ENCODE assay signal across 8 mouse cellular contexts in the genomic region with DNA sequence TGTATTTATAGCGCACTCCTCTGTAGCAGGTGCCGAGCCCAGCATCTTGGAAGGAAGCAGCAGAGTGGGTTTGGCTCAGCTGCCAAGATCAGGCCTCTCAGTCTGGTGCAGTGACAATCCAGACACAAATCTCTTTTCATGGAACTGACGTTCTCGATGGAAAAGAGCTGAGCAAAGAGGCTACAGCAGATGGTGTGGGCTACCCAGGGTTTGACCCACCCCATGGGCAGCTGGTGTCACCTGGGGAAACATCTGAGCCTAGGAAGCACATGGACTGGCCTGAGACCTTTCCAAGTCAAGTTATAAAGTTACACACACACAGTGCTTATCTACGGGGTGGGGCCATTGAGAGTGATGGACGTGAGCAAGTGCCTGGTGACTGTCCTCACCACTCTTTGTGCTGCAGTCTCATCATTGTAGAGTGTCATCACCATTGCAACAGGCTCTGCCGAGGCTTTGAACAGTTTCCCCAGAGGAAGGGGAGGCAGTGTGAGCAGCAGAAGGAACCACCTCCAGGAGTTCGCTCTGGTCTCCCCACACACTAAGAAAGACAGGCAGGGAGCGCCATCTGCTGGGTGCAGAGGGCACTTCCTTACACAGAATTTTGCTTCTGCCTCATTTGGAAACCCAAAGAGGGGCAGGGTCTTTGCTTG. TPM values are rescaled to one million over a fixed set of nuclear protein-coding genes. Genes with fewer than 3 reads are reported as not detected.
DNase-seq lines count a peak whose midpoint lies in the region; ATAC-seq and TF ChIP-seq lines count a peak whose summit lies in the region.

No protein-coding gene starts in this region.

- no peaks in the 10 kb centered on the region for H3K9me3 ChIP-seq in hindbrain, embryonic 11.5 days (ENCODE audit: control insufficient read depth, low read length)
- no peaks in the 10 kb centered on the region for H3K9me3 ChIP-seq in lung, postnatal 0 days (ENCODE audit: low read length)

- no peaks in the 10 kb centered on the region for H3K36me3 ChIP-seq in hindbrain, embryonic 11.5 days (ENCODE audit: control insufficient read depth, insufficient read depth, low read length)
- H3K36me3 ChIP-seq in lung, postnatal 0 days (ENCODE audit: insufficient read depth, low read length): no peaks in the 10 kb centered on the region

- 44% methylated on average over 9 of the region's 9 CpGs for WGBS in hindbrain, embryonic 11.5 days
- WGBS in lung, postnatal 0 days: 32% methylated on average over 9 of the region's 9 CpGs

- no peak overlapping the region for H3K27ac ChIP-seq in hindbrain, embryonic 11.5 days (ENCODE audit: low read depth, low read length)
- H3K27ac ChIP-seq in lung, postnatal 0 days (ENCODE audit: low read length): no peak overlapping the region

- H3K9ac ChIP-seq in hindbrain, embryonic 11.5 days (ENCODE audit: low read depth, low read length): no peak overlapping the region
- H3K9ac ChIP-seq in lung, postnatal 0 days (replicated peaks; ENCODE audit: low read depth): no peak overlapping the region

- no peaks in the 10 kb centered on the region for H3K27me3 ChIP-seq in hindbrain, embryonic 11.5 days (ENCODE audit: control insufficient read depth, insufficient read depth, low read length)
- H3K27me3 ChIP-seq in lung, postnatal 0 days (replicated peaks; ENCODE audit: insufficient read depth, low read length): no peaks in the 10 kb centered on the region

- peak; percentile 98 for TF ChIP-seq CTCF in lung, postnatal 0 days (IDR thresholded peaks at IDR 0.05)

- peak; percentile 76 for ATAC-seq in hindbrain, embryonic 11.5 days (ENCODE audit: low FRiP score)
- ATAC-seq in lung, postnatal 0 days: peak; percentile 84

- H3K4me1 ChIP-seq in hindbrain, embryonic 11.5 days (replicated peaks; ENCODE audit: control insufficient read depth, insufficient read depth, low read length): 0 out of 2 replicates have a peak, but pooled peaks cover 3% of the 10 kb centered on the region
- peaks cover 5% of the 10 kb centered on the region; the same call in 1 of the 2 replicates for H3K4me1 ChIP-seq in lung, postnatal 0 days (ENCODE audit: insufficient read depth, low read depth, low read length)

- peak; percentile 66 for DNase-seq in Muller cell, postnatal 12 days (ENCODE audit: inconsistent ontology term)
- DNase-seq in cerebellum, adult 9-11 months: peak; percentile 79
- peak; percentile 73 to 83 for DNase-seq in frontal cortex, postnatal 10 days (ENCODE audit: low spot score in 2 of 2)
- DNase-seq in hindbrain, embryonic 11.5 days (ENCODE audit: low spot score): peak; percentile 91
- DNase-seq in layer of hippocampus, postnatal 10 days (ENCODE audit: low spot score in 2 of 2): peak; percentile 90 to 91
- peak; percentile 92 for DNase-seq in lung, postnatal 0 days (ENCODE audit: low spot score)
- DNase-seq in ovary, postnatal 14 days (ENCODE audit: low spot score): peak; percentile 74
- peak; percentile 73 to 89 for DNase-seq in thymus, postnatal 10 days (ENCODE audit: low spot score in 2 of 2)

- H3K4me2 ChIP-seq in hindbrain, embryonic 11.5 days (replicated peaks; ENCODE audit: low read depth, low read length): no peak overlapping the region
- H3K4me2 ChIP-seq in lung, postnatal 0 days (replicated peaks; ENCODE audit: low read depth, low read length): 0 out of 2 replicates have a peak overlapping the region, but pooled peaks have one; percentile 1

- no peak for TF ChIP-seq EP300 in lung, postnatal 0 days (IDR thresholded peaks at IDR 0.05)

- H3K4me3 ChIP-seq in hindbrain, embryonic 11.5 days (ENCODE audit: low read depth, low read length): no peak overlapping the region
- H3K4me3 ChIP-seq in lung, postnatal 0 days (ENCODE audit: low read depth, low read length): no peak overlapping the region

RNA-seq across cellular contexts. Expression of a gene that starts 31.0 kb away (rescaled TPM):
- 4.7 and 6.0 TPM in 2 replicates for polyA plus RNA-seq in hindbrain, embryonic 11.5 days (2014; fragmentation: Nextera tagmentation; extraction: Ambion mirVana)
- 1 to 10 TPM; 3.0 to 3.3 TPM for total RNA-seq in layer of hippocampus, postnatal 10 days (2021)
- polyA plus RNA-seq in lung, postnatal 0 days (2015; fragmentation: Nextera tagmentation; extraction: Ambion mirVana): 3.2 and 3.6 TPM in 2 replicates
